Mouse (Mus musculus) mouse trophoblast stem cell (cell line): ENCODE results near the gene Rhcg.

Source experiments
- in situ Hi-C, 2 experiments: fragments of 300-500 bp; cut with MseI, MboI; formaldehyde crosslinking; loops; 2 replicates in 1 of 2; 3 replicates in 1 of 2; pipeline ENCODE4 v1.15.1; 2025

Gene Rhcg

GRCm38 (mm10) chr7:79602006-79602405, 15.5 kb downstream of the Rhcg start:
- in situ Hi-C loops: no loop called here

- in situ Hi-C loops: no loop called here
These were observed 17.3 kb downstream of the Rhcg start for GRCm38 (mm10) chr7:79600122-79600521.

- in situ Hi-C loops: loop anchor here in 1 of 2 experiments (10.0 kb wide), 1 partner anchor 100 kb away; no protein-coding TSS in a partner anchor
These were observed 22.6 kb downstream of the Rhcg start for GRCm38 (mm10) chr7:79594854-79595253.

GRCm38 (mm10) chr7:79591812-79592731, 25.4 kb downstream of the Rhcg start:
- in situ Hi-C loops: loop anchor here in 1 of 2 experiments (10.0 kb wide), 1 partner anchor 97 kb away; no protein-coding TSS in a partner anchor

- in situ Hi-C loops: loop anchor here in 1 of 2 experiments (10.0 kb wide), 1 partner anchor 96 kb away; no protein-coding TSS in a partner anchor
These were observed 26.8 kb downstream of the Rhcg start for GRCm38 (mm10) chr7:79590560-79591110.

GRCm38 (mm10) chr7:79589763-79590559, 27.5 kb downstream of the Rhcg start:
- in situ Hi-C loops: loop anchor here in 1 of 2 experiments (10.0 kb wide), 1 partner anchor 95 kb away; no protein-coding TSS in a partner anchor

- in situ Hi-C loops: no loop called here
These were observed 29.2 kb downstream of the Rhcg start for GRCm38 (mm10) chr7:79588284-79588683.

GRCm38 (mm10) chr7:79578851-79579241, 38.6 kb downstream of the Rhcg start:
- in situ Hi-C loops: no loop called here

GRCm38 (mm10) chr7:79577931-79578850, 39.3 kb downstream of the Rhcg start:
- in situ Hi-C loops: no loop called here

GRCm38 (mm10) chr7:79577096-79577874, 40.2 kb downstream of the Rhcg start:
- in situ Hi-C loops: no loop called here

- in situ Hi-C loops: no loop called here
These were observed 40.8 kb downstream of the Rhcg start for GRCm38 (mm10) chr7:79576659-79577058.

GRCm38 (mm10) chr7:79572191-79572818, 45.2 kb downstream of the Rhcg start:
- in situ Hi-C loops: no loop called here

- in situ Hi-C loops: no loop called here
These were observed 48.4 kb downstream of the Rhcg start for GRCm38 (mm10) chr7:79568937-79569535.

GRCm38 (mm10) chr7:79568212-79568611, 49.2 kb downstream of the Rhcg start:
- in situ Hi-C loops: no loop called here

GRCm38 (mm10) chr7:79563675-79564074, 53.8 kb downstream of the Rhcg start:
- in situ Hi-C loops: no loop called here

- in situ Hi-C loops: no loop called here
These were observed 55.1 kb downstream of the Rhcg start for GRCm38 (mm10) chr7:79562385-79562784.

GRCm38 (mm10) chr7:79558698-79559097, 58.8 kb downstream of the Rhcg start:
- in situ Hi-C loops: no loop called here

GRCm38 (mm10) chr7:79557728-79558221, 59.7 kb downstream of the Rhcg start:
- in situ Hi-C loops: no loop called here
